Mouse (Mus musculus) urinary bladder, postnatal 10 days (tissue): ENCODE results near the gene Tnfsf8.

Experiments used
- DNase-seq: peaks from one replicate; pipeline ENCODE4 v3.0.0; 2022; ENCODE audit warnings: low spot score

Gene Tnfsf8

GRCm38 (mm10) chr4:63860688-63861540 is at the start of gene Tnfsf8:
Gene Tnfsf8 (minus strand): TSS chr4:63861347.
- DNase-seq = no peak

- DNase-seq = no peak
These were observed 47.4 kb upstream of the Tnfsf8 start for GRCm38 (mm10) chr4:63908511-63908910.

- DNase-seq = no peak
These were observed 46.3 kb upstream of the Tnfsf8 start for GRCm38 (mm10) chr4:63907473-63907872.

GRCm38 (mm10) chr4:63906050-63906449 is 44.9 kb upstream of the Tnfsf8 start:
- no peak for DNase-seq

- DNase-seq = no peak
These were observed 38.0 kb upstream of the Tnfsf8 start for GRCm38 (mm10) chr4:63899081-63899523.

- DNase-seq = no peak
These were observed 36.0 kb upstream of the Tnfsf8 start for GRCm38 (mm10) chr4:63897152-63897551.

GRCm38 (mm10) chr4:63886156-63886555 is 25.0 kb upstream of the Tnfsf8 start:
- DNase-seq = no peak

- DNase-seq = no peak
These were observed 15.6 kb upstream of the Tnfsf8 start for GRCm38 (mm10) chr4:63876720-63877119.

- no peak for DNase-seq
These were observed 14.3 kb upstream of the Tnfsf8 start for GRCm38 (mm10) chr4:63875480-63875879.

GRCm38 (mm10) chr4:63870678-63871077 is 9.5 kb upstream of the Tnfsf8 start:
- no peak for DNase-seq

GRCm38 (mm10) chr4:63868770-63869169 is 7.6 kb upstream of the Tnfsf8 start:
- DNase-seq = no peak

- no peak for DNase-seq
These were observed 1.8 kb upstream of the Tnfsf8 start for GRCm38 (mm10) chr4:63862953-63863352.

GRCm38 (mm10) chr4:63862092-63862697 is 1.0 kb upstream of the Tnfsf8 start:
- no peak for DNase-seq

- DNase-seq = no peak
These were observed 911 bp downstream of the Tnfsf8 start for GRCm38 (mm10) chr4:63860236-63860635.

GRCm38 (mm10) chr4:63859785-63860203 is 1.4 kb downstream of the Tnfsf8 start:
- no peak for DNase-seq

GRCm38 (mm10) chr4:63858646-63859224 is 2.4 kb downstream of the Tnfsf8 start:
- DNase-seq = no peak

GRCm38 (mm10) chr4:63856764-63857163 is 4.4 kb downstream of the Tnfsf8 start:
- no peak for DNase-seq

GRCm38 (mm10) chr4:63853782-63854386 is 7.3 kb downstream of the Tnfsf8 start:
- DNase-seq = no peak

GRCm38 (mm10) chr4:63850082-63850481 is 11.1 kb downstream of the Tnfsf8 start:
- no peak for DNase-seq

- DNase-seq = no peak
These were observed 14.1 kb downstream of the Tnfsf8 start for GRCm38 (mm10) chr4:63846881-63847597.

GRCm38 (mm10) chr4:63845760-63846159 is 15.4 kb downstream of the Tnfsf8 start:
- no peak for DNase-seq

- DNase-seq = no peak
These were observed 17.2 kb downstream of the Tnfsf8 start for GRCm38 (mm10) chr4:63843924-63844323.
